Mouse (Mus musculus) lung, embryonic 15.5 days (tissue): ENCODE measurements at regions not wholly inside any gene's neighbourhood (a gene's known extent, or its start where the extent isn't known, plus 50 kb on each side); places are given as distances from the start of the nearest gene placed in this dataset.
A peak's percentile ranks its signal among the peaks of the same experiment; 100 is the strongest.

Experiments used
- ATAC-seq: fragments of 200-750 bp; cut with Nextera tagmentation; 2 replicates; pipeline ENCODE4 v1.8.0; 2017; ENCODE audit warnings: moderate number of reproducible peaks, borderline replicate concordance; ENCODE audit not compliant: low FRiP score, low TSS enrichment; ENCODE audit errors: extremely low read depth
- H3K27ac ChIP-seq: fragments of 300-500 bp; sonication (generic); 2 replicates; pipeline ENCODE4 v1.5.1; 2015; ENCODE audit warnings: moderate library complexity, mild to moderate bottlenecking, inconsistent platforms
- H3K27me3 ChIP-seq: fragments of 300-500 bp; sonication (generic); 2 replicates; pipeline ENCODE4 v1.6.1; 2015; ENCODE audit warnings: inconsistent platforms
- H3K36me3 ChIP-seq: fragments of 300-500 bp; sonication (generic); 2 replicates; pipeline ENCODE4 v1.6.1; 2015; ENCODE audit warnings: inconsistent platforms
- H3K4me1 ChIP-seq: fragments of 300-500 bp; sonication (generic); 2 replicates; pipeline ENCODE4 v1.6.1; 2015; ENCODE audit warnings: inconsistent platforms
- H3K4me2 ChIP-seq: fragments of 300-500 bp; sonication (generic); 2 replicates; pipeline ENCODE4 v1.6.1; 2015; ENCODE audit warnings: inconsistent platforms, mild to moderate bottlenecking, moderate library complexity
- H3K4me3 ChIP-seq: fragments of 300-500 bp; sonication (generic); 2 replicates; pipeline ENCODE4 v1.5.1; 2015; ENCODE audit warnings: mild to moderate bottlenecking, inconsistent platforms
- H3K9ac ChIP-seq: fragments of 300-500 bp; sonication (generic); 2 replicates; pipeline ENCODE4 v1.6.1; 2015; ENCODE audit warnings: inconsistent platforms
- H3K9me3 ChIP-seq: fragments of 300-500 bp; sonication (generic); 2 replicates; pipeline ENCODE4 v1.6.1; 2016; ENCODE audit warnings: inconsistent platforms
- WGBS: fragments of 180-500 bp; shearing (Covaris S2); methylation state at CpG from one replicate; pipeline ENCODE4 v1.1.7; 2015; 5-methylcytosine and 5-hydroxymethylcytosine counted together

DNA sequence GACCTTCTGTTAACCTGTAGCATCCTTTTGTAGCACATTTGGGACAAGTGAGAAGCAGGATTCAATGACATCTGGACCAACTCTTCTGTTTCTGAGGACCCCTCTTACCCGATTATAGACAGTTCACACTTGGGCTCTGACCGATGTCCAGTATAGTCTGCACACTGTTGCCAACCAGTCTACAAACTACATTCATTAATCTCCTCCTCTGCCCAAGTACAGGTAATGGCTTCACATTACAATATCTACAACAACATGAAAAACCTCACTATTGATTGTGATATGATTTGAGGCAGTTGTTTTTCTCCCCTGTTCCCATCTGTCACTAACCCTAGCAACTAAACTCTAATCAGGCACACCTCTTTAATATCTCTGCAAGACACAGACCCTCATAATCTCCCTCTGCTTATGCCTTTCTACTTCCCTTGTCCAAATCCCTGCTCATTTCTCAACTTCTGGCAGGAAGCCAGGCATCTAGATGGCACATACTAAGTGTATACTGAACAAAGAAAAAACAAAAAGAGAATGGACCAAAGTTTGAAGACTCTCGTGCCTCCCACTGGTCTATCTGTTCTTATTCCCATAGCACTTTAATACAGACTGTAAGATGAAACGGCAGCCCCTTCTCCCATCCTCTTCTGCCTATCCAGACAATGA, 331.8 kb downstream of the Sorl1 start:
- Histone ChIP-seq H3K9me3 (no peaks in the 10 kb centered on the region), H3K4me2 (no peak overlapping the region), H3K27ac (no peak overlapping the region), H3K9ac (no peak overlapping the region), H3K4me1 (no peaks in the 10 kb centered on the region), H3K4me3 (no peak overlapping the region), H3K36me3 (no peaks in the 10 kb centered on the region), H3K27me3 (peaks cover 6% of the 10 kb centered on the region; the same call in 1 of the 2 replicates)
- 55% methylated on average over 4 of the region's 4 CpGs for WGBS
- no peak for ATAC-seq

DNA sequence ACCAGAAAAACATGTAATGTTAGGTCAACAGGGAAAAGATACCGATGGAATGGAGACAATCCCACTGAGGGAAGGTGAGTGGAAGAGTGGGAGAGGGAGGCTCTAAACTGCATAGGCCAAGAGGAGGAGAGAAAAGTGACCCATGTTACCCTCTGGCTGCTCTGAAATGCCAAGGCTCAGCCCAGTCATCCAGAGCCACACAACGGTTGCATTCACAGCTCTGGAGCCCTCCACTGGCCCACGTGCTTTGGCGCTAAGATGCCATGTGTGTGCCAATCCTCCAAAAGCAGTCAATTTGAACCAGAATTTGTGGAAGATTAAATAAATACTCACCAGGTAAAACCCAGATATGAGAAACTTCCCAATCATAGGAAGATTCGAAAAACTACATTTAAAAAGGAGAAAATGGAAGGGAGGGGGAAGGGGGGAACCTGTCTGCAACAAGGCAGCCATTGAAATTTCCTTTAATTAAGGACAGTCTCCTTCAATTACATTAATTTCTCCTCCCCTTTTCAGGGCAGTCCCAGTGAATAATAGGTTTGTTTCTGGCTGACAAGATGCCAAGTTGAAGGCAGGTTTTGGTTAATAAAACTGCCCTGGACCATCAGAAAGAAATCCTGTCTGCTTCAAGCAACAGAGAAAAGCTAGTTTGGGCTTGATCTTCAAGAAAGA, 332.5 kb downstream of the Sorl1 start:
- no peaks in the 10 kb centered on the region for H3K36me3 ChIP-seq
- no peak for ATAC-seq
- H3K4me2 ChIP-seq = no peak overlapping the region
- H3K9ac ChIP-seq = no peak overlapping the region
- H3K4me1 ChIP-seq = no peaks in the 10 kb centered on the region
- no peak overlapping the region for H3K27ac ChIP-seq
- no peak overlapping the region for H3K4me3 ChIP-seq
- H3K27me3 ChIP-seq = peaks cover 6% of the 10 kb centered on the region; the same call in 1 of the 2 replicates
- no peaks in the 10 kb centered on the region for H3K9me3 ChIP-seq
- 79% methylated on average over 5 of the region's 5 CpGs for WGBS

DNA sequence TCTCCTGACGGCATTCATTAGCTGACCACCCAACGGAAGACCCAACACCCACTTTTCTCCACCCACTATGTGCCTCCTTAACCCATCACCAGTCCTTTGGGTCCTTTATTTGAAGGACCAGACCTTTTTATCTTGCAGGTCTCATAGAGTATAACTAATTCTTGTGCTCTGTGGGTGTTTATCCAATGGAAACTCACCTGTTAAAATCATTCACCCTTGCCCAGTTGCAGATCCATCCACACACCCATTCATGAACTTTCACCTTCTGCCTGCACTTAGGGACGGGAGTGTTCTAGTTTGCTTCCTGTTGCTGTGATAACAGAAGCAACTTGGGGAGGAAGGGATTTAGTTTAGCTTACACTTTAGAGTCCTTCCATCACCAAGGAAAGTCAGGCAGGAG, 339.0 kb downstream of the Sorl1 start:
- H3K36me3 ChIP-seq = no peaks in the 10 kb centered on the region
- WGBS = 32% methylated on average over 3 of the region's 3 CpGs
- H3K27me3 ChIP-seq = no peaks in the 10 kb centered on the region
- no peak overlapping the region for H3K9ac ChIP-seq
- no peak overlapping the region for H3K27ac ChIP-seq
- no peak overlapping the region for H3K4me2 ChIP-seq
- no peaks in the 10 kb centered on the region for H3K9me3 ChIP-seq
- no peak overlapping the region for H3K4me3 ChIP-seq
- ATAC-seq = no peak
- no peaks in the 10 kb centered on the region for H3K4me1 ChIP-seq

DNA sequence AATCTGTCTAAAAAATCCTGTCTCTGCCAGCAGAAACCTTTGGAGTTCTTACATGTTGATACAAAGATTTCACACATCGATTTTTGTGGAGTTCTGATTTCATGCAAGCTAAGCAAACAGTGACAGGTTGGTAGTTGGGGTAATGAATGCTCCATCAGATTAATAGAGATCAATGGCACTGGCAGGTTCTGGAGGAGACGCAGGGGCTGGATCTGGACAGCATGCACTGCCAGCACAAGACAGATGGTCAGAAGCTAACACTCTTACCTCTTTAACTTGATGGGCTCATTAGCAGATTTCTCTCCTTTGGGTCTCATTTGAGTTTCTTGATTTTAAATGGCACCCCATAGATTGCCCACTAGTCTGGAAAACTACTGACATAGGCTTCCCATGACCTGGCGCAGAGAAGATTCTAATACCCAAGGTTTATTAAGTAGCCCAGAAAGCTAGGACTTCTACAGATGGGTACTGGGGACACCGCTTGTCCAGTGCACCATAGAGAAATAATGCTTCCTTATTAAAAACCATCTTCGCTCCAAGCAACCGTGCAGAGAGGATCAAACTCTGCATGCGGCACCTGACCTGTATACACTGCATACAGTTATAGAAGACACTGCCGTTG, 351.7 kb downstream of the Sorl1 start:
- no peak for ATAC-seq
- no peaks in the 10 kb centered on the region for H3K9me3 ChIP-seq
- no peaks in the 10 kb centered on the region for H3K4me1 ChIP-seq
- no peak overlapping the region for H3K9ac ChIP-seq
- 89% methylated on average over 8 of the region's 8 CpGs for WGBS
- H3K27me3 ChIP-seq = no peaks in the 10 kb centered on the region
- H3K4me2 ChIP-seq = no peak overlapping the region
- H3K4me3 ChIP-seq = no peak overlapping the region
- no peaks in the 10 kb centered on the region for H3K36me3 ChIP-seq
- no peak overlapping the region for H3K27ac ChIP-seq

DNA sequence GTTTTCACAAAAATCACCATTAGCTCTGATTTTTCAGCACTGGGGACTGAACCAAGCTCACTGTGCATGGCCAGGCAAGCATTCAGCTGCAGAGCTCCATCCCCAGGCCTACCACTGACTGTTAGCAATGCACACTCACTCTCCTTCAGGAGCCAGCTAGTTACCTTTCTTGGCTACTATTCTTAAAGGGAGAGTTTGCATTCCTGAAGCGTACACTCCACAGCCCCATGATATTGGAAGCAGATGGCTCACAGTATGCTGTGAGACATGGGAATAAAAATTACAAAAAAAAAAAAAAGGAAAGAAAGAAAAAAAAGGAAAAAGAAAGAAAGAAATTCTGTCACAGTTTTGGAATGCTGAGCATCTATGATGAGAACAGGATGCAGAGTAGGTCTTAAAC, 352.8 kb downstream of the Sorl1 start:
- H3K36me3 ChIP-seq = no peaks in the 10 kb centered on the region
- no peak for ATAC-seq
- peaks cover 6% of the 10 kb centered on the region for H3K4me1 ChIP-seq
- no peaks in the 10 kb centered on the region for H3K9me3 ChIP-seq
- 77% methylated on average over 1 of the region's 1 CpGs for WGBS
- H3K27ac ChIP-seq = no peak overlapping the region
- no peak overlapping the region for H3K4me3 ChIP-seq
- no peak overlapping the region for H3K4me2 ChIP-seq
- no peak overlapping the region for H3K9ac ChIP-seq
- no peaks in the 10 kb centered on the region for H3K27me3 ChIP-seq

- Histone ChIP-seq H3K9me3 (no peaks in the 10 kb centered on the region), H3K9ac (no peak overlapping the region), H3K27ac (no peak overlapping the region), H3K4me3 (no peak overlapping the region), H3K36me3 (no peaks in the 10 kb centered on the region), H3K4me2 (no peak overlapping the region), H3K27me3 (no peaks in the 10 kb centered on the region), H3K4me1 (peaks cover 9% of the 10 kb centered on the region)
- ATAC-seq = no peak
- WGBS = 95% methylated on average over 3 of the region's 3 CpGs
Measured at GRCm38 (mm10) chr9:41768316-41768715, 355.8 kb downstream of the Sorl1 start.

DNA sequence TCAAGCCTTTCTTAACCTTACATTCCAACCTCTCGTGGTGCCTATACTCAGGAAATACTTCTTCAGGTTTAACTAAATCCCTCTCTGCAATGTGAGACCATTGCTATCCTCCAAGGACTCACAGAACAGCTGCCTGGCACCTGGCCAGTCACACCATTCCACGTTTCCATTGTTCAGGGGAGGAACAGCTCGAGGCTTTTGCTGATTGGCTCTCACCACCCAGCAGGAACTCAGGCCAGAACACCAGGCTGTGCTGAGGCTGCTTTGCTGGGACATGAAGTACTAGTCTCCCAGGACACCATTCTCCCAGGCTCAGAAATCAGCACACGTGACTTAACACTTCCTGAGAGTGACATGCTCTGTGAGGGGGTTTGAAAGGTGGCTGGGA, 357.6 kb downstream of the Sorl1 start:
- Histone ChIP-seq H3K36me3 (no peaks in the 10 kb centered on the region), H3K27me3 (no peaks in the 10 kb centered on the region), H3K4me1 (peaks cover 9% of the 10 kb centered on the region), H3K4me3 (no peak overlapping the region), H3K9me3 (no peaks in the 10 kb centered on the region), H3K9ac (no peak overlapping the region), H3K27ac (peak overlapping the region; percentile 7), H3K4me2 (no peak overlapping the region)
- 4% methylated on average over 4 of the region's 4 CpGs for WGBS
- ATAC-seq = peak; percentile 89

DNA sequence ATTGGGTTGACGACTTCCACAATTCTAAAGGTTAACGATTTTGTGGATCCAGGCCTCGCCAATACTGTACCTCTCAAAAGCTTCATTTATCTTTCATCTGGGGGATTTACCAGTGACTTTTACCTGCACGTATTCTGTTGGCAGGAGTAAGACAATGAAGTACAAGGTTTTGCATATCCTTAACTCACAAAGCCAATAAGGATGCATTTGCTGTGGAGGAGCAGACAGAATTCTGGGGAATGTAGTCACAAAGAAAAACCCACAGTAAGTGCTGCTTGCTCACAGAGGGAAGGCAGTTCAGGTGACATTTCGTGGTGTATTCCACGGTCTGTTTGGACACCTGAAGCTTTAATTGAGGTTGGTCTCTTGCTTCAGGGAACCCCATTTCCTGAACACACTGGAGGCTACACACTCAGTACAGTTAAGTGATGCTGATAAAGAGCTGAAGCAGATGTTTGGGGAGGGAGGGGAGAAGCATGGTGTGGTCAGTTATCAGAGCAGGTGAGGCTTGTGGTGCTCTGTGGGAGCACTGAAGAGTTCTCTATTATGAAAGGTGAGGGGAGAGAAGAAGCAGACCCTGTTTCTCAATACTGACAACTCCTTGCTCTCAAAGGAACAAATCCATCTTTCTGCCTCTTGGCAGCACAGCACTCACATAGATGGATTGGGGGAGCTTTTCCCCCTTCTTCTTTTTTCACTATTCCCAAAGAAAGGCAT, 358.1 kb downstream of the Sorl1 start:
- ATAC-seq = no peak
- Histone ChIP-seq H3K9ac (no peak overlapping the region), H3K4me2 (no peak overlapping the region), H3K4me3 (no peak overlapping the region), H3K27me3 (no peaks in the 10 kb centered on the region), H3K36me3 (no peaks in the 10 kb centered on the region), H3K27ac (peak overlapping the region; percentile 7), H3K9me3 (no peaks in the 10 kb centered on the region), H3K4me1 (peaks cover 9% of the 10 kb centered on the region)
- WGBS = 70% methylated on average over 6 of the region's 6 CpGs

GRCm38 (mm10) chr9:41761050-41761576, 363.0 kb downstream of the Sorl1 start:
- Histone ChIP-seq H3K4me1 (0 out of 2 replicates have a peak, but pooled peaks cover 1% of the 10 kb centered on the region), H3K36me3 (no peaks in the 10 kb centered on the region), H3K27me3 (no peaks in the 10 kb centered on the region), H3K4me2 (no peak overlapping the region), H3K9me3 (no peaks in the 10 kb centered on the region), H3K9ac (no peak overlapping the region), H3K4me3 (no peak overlapping the region), H3K27ac (no peak overlapping the region)
- no peak for ATAC-seq
- 32% methylated on average over 3 of the region's 3 CpGs for WGBS

- Histone ChIP-seq H3K27me3 (no peaks in the 10 kb centered on the region), H3K4me3 (no peak overlapping the region), H3K9me3 (no peaks in the 10 kb centered on the region), H3K4me2 (no peak overlapping the region), H3K36me3 (no peaks in the 10 kb centered on the region), H3K4me1 (peaks cover 10% of the 10 kb centered on the region; the same call in 1 of the 2 replicates), H3K27ac (no peak overlapping the region), H3K9ac (no peak overlapping the region)
- no peak for ATAC-seq
- WGBS = 57% methylated on average over 6 of the region's 6 CpGs
Measured at GRCm38 (mm10) chr9:41754434-41755002, 369.6 kb downstream of the Sorl1 start.

- H3K27me3 ChIP-seq = no peaks in the 10 kb centered on the region
- H3K27ac ChIP-seq = no peak overlapping the region
- no peaks in the 10 kb centered on the region for H3K36me3 ChIP-seq
- H3K4me1 ChIP-seq = 0 out of 2 replicates have a peak, but pooled peaks cover 4% of the 10 kb centered on the region
- ATAC-seq = no peak
- 84% methylated on average over 5 of the region's 5 CpGs for WGBS
- no peak overlapping the region for H3K4me3 ChIP-seq
- H3K9me3 ChIP-seq = no peaks in the 10 kb centered on the region
- no peak overlapping the region for H3K9ac ChIP-seq
- H3K4me2 ChIP-seq = no peak overlapping the region
Measured at GRCm38 (mm10) chr9:41745979-41746647, 378.0 kb downstream of the Sorl1 start.
